Mouse (Mus musculus): ENCODE results near the gene Gm16253. TPM values are rescaled to one million over a fixed set of nuclear protein-coding genes. Genes with fewer than 3 reads are reported as not detected.

Gene Gm16253
- polyA plus RNA-seq, 1 experiment from 2014 or later, result 0.55 TPM

GRCm38 (mm10) chr3:96566661-96567450 lies 9.9 kb upstream of the Gm16253 start:
- H3K27ac ChIP-seq (ENCODE audit: low read length), result no peak overlapping the region

GRCm38 (mm10) chr3:96568605-96569004 lies 8.2 kb upstream of the Gm16253 start:
- H3K4me3 ChIP-seq (ENCODE audit: low read depth, low read length), result no peak overlapping the region
- WGBS (ENCODE audit: insufficient replicate concordance), result 76% methylated on average over 8 of the region's 8 CpGs
- H3K9ac ChIP-seq (ENCODE audit: low read depth, low read length), result no peak overlapping the region
- H3K9me3 ChIP-seq (replicated peaks; ENCODE audit: control insufficient read depth, low read length), result no peaks in the 10 kb centered on the region
- H3K4me2 ChIP-seq (ENCODE audit: low read depth, low read length), result no peak overlapping the region
- no peaks in the 10 kb centered on the region for H3K27me3 ChIP-seq (ENCODE audit: control insufficient read depth, insufficient read depth, low read depth, low read length)
- ATAC-seq (ENCODE audit: low read depth), result no peak
- H3K27ac ChIP-seq (ENCODE audit: low read length), result no peak overlapping the region
- H3K36me3 ChIP-seq (ENCODE audit: control insufficient read depth, insufficient read depth), result no peaks in the 10 kb centered on the region
- peaks cover 32% of the 10 kb centered on the region for H3K4me1 ChIP-seq (ENCODE audit: control insufficient read depth, low read depth, low read length)

More at GRCm38 (mm10) chr3:96566661-96567450, 9.9 kb upstream of the Gm16253 start:
- Histone ChIP-seq H3K4me2 (ENCODE audit: low read depth, low read length) (no peak overlapping the region), H3K4me1 (ENCODE audit: control insufficient read depth, low read depth, low read length) (peaks cover 30% of the 10 kb centered on the region), H3K9ac (ENCODE audit: low read depth, low read length) (no peak overlapping the region), H3K4me3 (ENCODE audit: low read depth, low read length) (no peak overlapping the region), H3K9me3 (replicated peaks; ENCODE audit: control insufficient read depth, low read length) (no peaks in the 10 kb centered on the region), H3K36me3 (ENCODE audit: control insufficient read depth, insufficient read depth) (no peaks in the 10 kb centered on the region), H3K27me3 (ENCODE audit: control insufficient read depth, insufficient read depth, low read depth, low read length) (no peaks in the 10 kb centered on the region)
- 52% methylated on average over 8 of the region's 8 CpGs for WGBS (ENCODE audit: insufficient replicate concordance)
- no peak for ATAC-seq (ENCODE audit: low read depth)

- 85% methylated on average over 13 of the region's 13 CpGs for WGBS (ENCODE audit: insufficient replicate concordance)
- H3K4me3 ChIP-seq (ENCODE audit: low read depth, low read length), result no peak overlapping the region
- H3K9me3 ChIP-seq (replicated peaks; ENCODE audit: control insufficient read depth, low read length), result no peaks in the 10 kb centered on the region
- H3K4me1 ChIP-seq (ENCODE audit: control insufficient read depth, low read depth, low read length), result peaks cover 23% of the 10 kb centered on the region
- no peak overlapping the region for H3K4me2 ChIP-seq (ENCODE audit: low read depth, low read length)
- H3K27ac ChIP-seq (ENCODE audit: low read length), result no peak overlapping the region
- H3K36me3 ChIP-seq (ENCODE audit: control insufficient read depth, insufficient read depth), result no peaks in the 10 kb centered on the region
- no peak overlapping the region for H3K9ac ChIP-seq (ENCODE audit: low read depth, low read length)
- ATAC-seq (ENCODE audit: low read depth), result no peak
- no peaks in the 10 kb centered on the region for H3K27me3 ChIP-seq (ENCODE audit: control insufficient read depth, insufficient read depth, low read depth, low read length)
These were observed 7.3 kb upstream of the Gm16253 start for GRCm38 (mm10) chr3:96569506-96569905.

GRCm38 (mm10) chr3:96569966-96570605 lies 6.7 kb upstream of the Gm16253 start:
- Histone ChIP-seq H3K4me2 (ENCODE audit: low read depth, low read length) (no peak overlapping the region), H3K9ac (ENCODE audit: low read depth, low read length) (no peak overlapping the region), H3K4me3 (ENCODE audit: low read depth, low read length) (no peak overlapping the region), H3K4me1 (ENCODE audit: control insufficient read depth, low read depth, low read length) (peaks cover 21% of the 10 kb centered on the region), H3K9me3 (replicated peaks; ENCODE audit: control insufficient read depth, low read length) (no peaks in the 10 kb centered on the region), H3K36me3 (ENCODE audit: control insufficient read depth, insufficient read depth) (no peaks in the 10 kb centered on the region), H3K27ac (ENCODE audit: low read length) (peak overlapping the region; percentile 29; the same call in 1 of the 2 replicates), H3K27me3 (ENCODE audit: control insufficient read depth, insufficient read depth, low read depth, low read length) (no peaks in the 10 kb centered on the region)
- 0 out of 2 replicates have a peak, but pooled peaks have one; percentile 27 for ATAC-seq (ENCODE audit: low read depth)
- WGBS (ENCODE audit: insufficient replicate concordance), result 70% methylated on average over 11 of the region's 11 CpGs

- Histone ChIP-seq H3K4me3 (ENCODE audit: low read depth, low read length) (no peak overlapping the region), H3K9me3 (replicated peaks; ENCODE audit: control insufficient read depth, low read length) (no peaks in the 10 kb centered on the region), H3K4me2 (ENCODE audit: low read depth, low read length) (no peak overlapping the region), H3K27me3 (ENCODE audit: control insufficient read depth, insufficient read depth, low read depth, low read length) (no peaks in the 10 kb centered on the region), H3K27ac (ENCODE audit: low read length) (peak overlapping the region; percentile 29; the same call in 1 of the 2 replicates), H3K4me1 (ENCODE audit: control insufficient read depth, low read depth, low read length) (peaks cover 25% of the 10 kb centered on the region), H3K36me3 (ENCODE audit: control insufficient read depth, insufficient read depth) (no peaks in the 10 kb centered on the region), H3K9ac (ENCODE audit: low read depth, low read length) (no peak overlapping the region)
- WGBS (ENCODE audit: insufficient replicate concordance), result 34% methylated on average over 7 of the region's 7 CpGs
- no peak for ATAC-seq (ENCODE audit: low read depth)
These were observed 6.1 kb upstream of the Gm16253 start for GRCm38 (mm10) chr3:96570643-96571042.

- Histone ChIP-seq H3K36me3 (ENCODE audit: control insufficient read depth, insufficient read depth) (no peaks in the 10 kb centered on the region), H3K9me3 (replicated peaks; ENCODE audit: control insufficient read depth, low read length) (no peaks in the 10 kb centered on the region), H3K4me1 (ENCODE audit: control insufficient read depth, low read depth, low read length) (peaks cover 29% of the 10 kb centered on the region), H3K4me2 (ENCODE audit: low read depth, low read length) (no peak overlapping the region), H3K9ac (ENCODE audit: low read depth, low read length) (no peak overlapping the region), H3K27me3 (ENCODE audit: control insufficient read depth, insufficient read depth, low read depth, low read length) (no peaks in the 10 kb centered on the region), H3K27ac (ENCODE audit: low read length) (no peak overlapping the region; the same call in 1 of the 2 replicates), H3K4me3 (ENCODE audit: low read depth, low read length) (no peak overlapping the region)
- WGBS (ENCODE audit: insufficient replicate concordance), result 62% methylated on average over 2 of the region's 2 CpGs
- ATAC-seq (ENCODE audit: low read depth), result no peak
These were observed 5.4 kb upstream of the Gm16253 start for GRCm38 (mm10) chr3:96571336-96571735.

- 54% methylated on average over 16 of the region's 16 CpGs for WGBS (ENCODE audit: insufficient replicate concordance)
These were observed 4.7 kb upstream of the Gm16253 start for GRCm38 (mm10) chr3:96571896-96572698.

GRCm38 (mm10) chr3:96573611-96574511 lies 2.9 kb upstream of the Gm16253 start:
- 53% methylated on average over 19 of the region's 19 CpGs for WGBS (ENCODE audit: insufficient replicate concordance)
- Histone ChIP-seq H3K27me3 (ENCODE audit: control insufficient read depth, insufficient read depth, low read depth, low read length) (no peaks in the 10 kb centered on the region), H3K27ac (ENCODE audit: low read length) (no peak overlapping the region), H3K4me1 (ENCODE audit: control insufficient read depth, low read depth, low read length) (peaks cover 32% of the 10 kb centered on the region), H3K4me2 (ENCODE audit: low read depth, low read length) (no peak overlapping the region), H3K36me3 (ENCODE audit: control insufficient read depth, insufficient read depth) (no peaks in the 10 kb centered on the region), H3K9me3 (replicated peaks; ENCODE audit: control insufficient read depth, low read length) (no peaks in the 10 kb centered on the region), H3K9ac (ENCODE audit: low read depth, low read length) (no peak overlapping the region), H3K4me3 (ENCODE audit: low read depth, low read length) (no peak overlapping the region)
- ATAC-seq (ENCODE audit: low read depth), result no peak

More at GRCm38 (mm10) chr3:96571896-96572698, 4.7 kb upstream of the Gm16253 start:
- no peak overlapping the region for H3K9ac ChIP-seq (ENCODE audit: low read depth, low read length)
- H3K4me2 ChIP-seq (ENCODE audit: low read depth, low read length), result no peak overlapping the region
- H3K4me3 ChIP-seq (ENCODE audit: low read depth, low read length), result no peak overlapping the region
- peaks cover 32% of the 10 kb centered on the region for H3K4me1 ChIP-seq (ENCODE audit: control insufficient read depth, low read depth, low read length)
- peak overlapping the region; percentile 49; the same call in 1 of the 2 replicates for H3K27ac ChIP-seq (ENCODE audit: low read length)
- H3K36me3 ChIP-seq (ENCODE audit: control insufficient read depth, insufficient read depth), result no peaks in the 10 kb centered on the region
- no peaks in the 10 kb centered on the region for H3K27me3 ChIP-seq (ENCODE audit: control insufficient read depth, insufficient read depth, low read depth, low read length)
- H3K9me3 ChIP-seq (replicated peaks; ENCODE audit: control insufficient read depth, low read length), result no peaks in the 10 kb centered on the region
- no peak for ATAC-seq (ENCODE audit: low read depth)

Data from liver, embryonic 16.5 days (tissue).